7 mouse cellular contexts compared by ENCODE assay signal in genomic region chr3:41182036-41182899, GRCm38 (mm10).
DNase-seq lines count a peak whose midpoint lies in the region; ATAC-seq lines count a peak whose summit lies in the region.

No protein-coding gene starts in this region.

- H3K27ac ChIP-seq in embryonic facial prominence, embryonic 12.5 days, result no peak overlapping the region
- no peak overlapping the region for H3K27ac ChIP-seq in limb, embryonic 10.5 days
- no peak overlapping the region for H3K27ac ChIP-seq in midbrain, embryonic 14.5 days (replicated peaks; ENCODE audit: low read depth, low read length)

- H3K9me3 ChIP-seq in embryonic facial prominence, embryonic 12.5 days, result no peaks in the 10 kb centered on the region
- no peaks in the 10 kb centered on the region for H3K9me3 ChIP-seq in limb, embryonic 10.5 days (replicated peaks)
- H3K9me3 ChIP-seq in midbrain, embryonic 14.5 days (ENCODE audit: control insufficient read depth, low read length), result no peaks in the 10 kb centered on the region

- DNase-seq in adrenal gland, postnatal 25 days, result peak; percentile 88
- peak; percentile 81 to 90 for DNase-seq in heart, adult 18-20 months
- DNase-seq in kidney, adult 18-20 months, result peak; percentile 85
- peak; percentile 89 for DNase-seq in limb, embryonic 10.5 days (ENCODE audit: low spot score)
- peak; percentile 94 for DNase-seq in midbrain, embryonic 14.5 days
- peak; percentile 18 to 65 for DNase-seq in spleen, adult 18-20 months

- no peaks in the 10 kb centered on the region for H3K27me3 ChIP-seq in embryonic facial prominence, embryonic 12.5 days
- no peaks in the 10 kb centered on the region for H3K27me3 ChIP-seq in limb, embryonic 10.5 days (ENCODE audit: low read depth, poor library complexity, severe bottlenecking)
- no peaks in the 10 kb centered on the region for H3K27me3 ChIP-seq in midbrain, embryonic 14.5 days (ENCODE audit: control insufficient read depth, insufficient read depth, low read length)

- peaks cover 6% of the 10 kb centered on the region; the same call in 1 of the 2 replicates for H3K4me1 ChIP-seq in embryonic facial prominence, embryonic 12.5 days
- H3K4me1 ChIP-seq in limb, embryonic 10.5 days, result peaks cover 7% of the 10 kb centered on the region; the same call in 1 of the 2 replicates
- H3K4me1 ChIP-seq in midbrain, embryonic 14.5 days (ENCODE audit: control insufficient read depth, insufficient read depth, low read length), result no peaks in the 10 kb centered on the region

- H3K36me3 ChIP-seq in embryonic facial prominence, embryonic 12.5 days, result no peaks in the 10 kb centered on the region
- H3K36me3 ChIP-seq in limb, embryonic 10.5 days, result no peaks in the 10 kb centered on the region
- H3K36me3 ChIP-seq in midbrain, embryonic 14.5 days (ENCODE audit: control insufficient read depth, insufficient read depth, low read length), result no peaks in the 10 kb centered on the region

- H3K9ac ChIP-seq in embryonic facial prominence, embryonic 12.5 days, result no peak overlapping the region
- H3K9ac ChIP-seq in midbrain, embryonic 14.5 days (replicated peaks; ENCODE audit: low read length), result 0 out of 2 replicates have a peak overlapping the region, but pooled peaks have one; percentile 14

- H3K4me3 ChIP-seq in embryonic facial prominence, embryonic 12.5 days, result no peak overlapping the region
- H3K4me3 ChIP-seq in limb, embryonic 10.5 days, result no peak overlapping the region
- H3K4me3 ChIP-seq in midbrain, embryonic 14.5 days (replicated peaks; ENCODE audit: low read depth, low read length), result no peak overlapping the region

- peak; percentile 81 for ATAC-seq in embryonic facial prominence, embryonic 12.5 days (ENCODE audit: insufficient number of reproducible peaks, insufficient read depth, low FRiP score, low TSS enrichment)
- ATAC-seq in midbrain, embryonic 14.5 days (ENCODE audit: low FRiP score, low TSS enrichment), result peak; percentile 89

- 51% methylated on average over 15 of the region's 15 CpGs for WGBS in embryonic facial prominence, embryonic 12.5 days
- WGBS in limb, embryonic 10.5 days, result 55% methylated on average over 15 of the region's 15 CpGs
- WGBS in midbrain, embryonic 14.5 days, result 57% methylated on average over 15 of the region's 15 CpGs

- H3K4me2 ChIP-seq in embryonic facial prominence, embryonic 12.5 days (replicated peaks), result no peak overlapping the region
- 0 out of 2 replicates have a peak overlapping the region, but pooled peaks have one; percentile 14 for H3K4me2 ChIP-seq in midbrain, embryonic 14.5 days (ENCODE audit: low read length)

Comparison
In these comparisons a context has a peak if more than half of its experiments do, and no peak if none do; other contexts are left out.
1. DNase-seq: peak in every context shown above with its lines; median percentile 94 in midbrain, embryonic 14.5 days; 89 in limb, embryonic 10.5 days; 88 in adrenal gland, postnatal 25 days; 86 in heart, adult 18-20 months; 85 in kidney, adult 18-20 months; 42 in spleen, adult 18-20 months.